12 mouse cellular contexts compared by ENCODE assay signal in genomic region chr12:3843918-3844317, GRCm38 (mm10). TPM values are rescaled to one million over a fixed set of nuclear protein-coding genes. Genes with fewer than 3 reads are reported as not detected.
A peak's percentile ranks its signal among the peaks of the same experiment; 100 is the strongest.
DNase-seq lines count a peak whose midpoint lies in the region; ATAC-seq lines count a peak whose summit lies in the region.
"Had no signal": no experiment of that assay in that cellular context is flagged by ENCODE, and none has a peak within 500 bp of the region (broad histone marks: within the 10 kb centered on the region; RNA-seq: fewer than 3 reads in every experiment).

No protein-coding gene starts in this region.

- no peak overlapping the region; the same call in 1 of the 2 replicates for H3K27ac ChIP-seq in kidney, embryonic 14.5 days (ENCODE audit: low read depth, low read length)
- peak overlapping the region; percentile 79 for H3K27ac ChIP-seq in embryonic facial prominence, embryonic 11.5 days (replicated peaks; ENCODE audit: low read depth, low read length)
- peak overlapping the region; percentile 70 for H3K27ac ChIP-seq in hindbrain, embryonic 13.5 days
- H3K27ac ChIP-seq in neural tube, embryonic 12.5 days: no peak overlapping the region

- no peaks in the 10 kb centered on the region for H3K9me3 ChIP-seq in kidney, embryonic 14.5 days (ENCODE audit: control insufficient read depth, low read length)
- H3K9me3 ChIP-seq in embryonic facial prominence, embryonic 11.5 days (replicated peaks; ENCODE audit: control insufficient read depth, low read length): no peaks in the 10 kb centered on the region
- H3K9me3 ChIP-seq in hindbrain, embryonic 13.5 days: no peaks in the 10 kb centered on the region
- H3K9me3 ChIP-seq in neural tube, embryonic 12.5 days: no peaks in the 10 kb centered on the region

- DNase-seq in kidney, adult 8-10 months: no peak
- DNase-seq in embryonic facial prominence, embryonic 11.5 days (ENCODE audit: low spot score): peak; percentile 75
- DNase-seq in ovary, adult 18-20 months (ENCODE audit: low spot score): no peak
- DNase-seq in retina, embryonic 14.5 days (ENCODE audit: low spot score): no peak
- DNase-seq in spleen, postnatal 14 days (ENCODE audit: low spot score in 2 of 2): no peak
- DNase-seq: cerebellum, adult 9-10 months; kidney, postnatal 14 days; right cerebral cortex, postnatal 25 days had no signal

- H3K4me3 ChIP-seq in kidney, embryonic 14.5 days (ENCODE audit: low read length): no peak overlapping the region
- H3K4me3 ChIP-seq in embryonic facial prominence, embryonic 11.5 days (ENCODE audit: low read depth, low read length): no peak overlapping the region
- H3K4me3 ChIP-seq in hindbrain, embryonic 13.5 days: no peak overlapping the region
- no peak overlapping the region for H3K4me3 ChIP-seq in neural tube, embryonic 12.5 days

- WGBS in kidney, embryonic 14.5 days: 20% methylated on average over 7 of the region's 7 CpGs
- 17% methylated on average over 7 of the region's 7 CpGs for WGBS in embryonic facial prominence, embryonic 11.5 days
- 30% methylated on average over 7 of the region's 7 CpGs for WGBS in hindbrain, embryonic 13.5 days
- WGBS in neural tube, embryonic 12.5 days: 51% methylated on average over 7 of the region's 7 CpGs

- H3K27me3 ChIP-seq in kidney, embryonic 14.5 days (ENCODE audit: control insufficient read depth, insufficient read depth, low read length): no peaks in the 10 kb centered on the region
- no peaks in the 10 kb centered on the region for H3K27me3 ChIP-seq in embryonic facial prominence, embryonic 11.5 days (ENCODE audit: control insufficient read depth, insufficient read depth, low read length)
- H3K27me3 ChIP-seq in hindbrain, embryonic 13.5 days: no peaks in the 10 kb centered on the region
- H3K27me3 ChIP-seq in neural tube, embryonic 12.5 days (replicated peaks): no peaks in the 10 kb centered on the region

- no peak overlapping the region for H3K9ac ChIP-seq in kidney, embryonic 14.5 days (ENCODE audit: low read depth, low read length)
- no peak overlapping the region for H3K9ac ChIP-seq in embryonic facial prominence, embryonic 11.5 days (replicated peaks; ENCODE audit: low read length)
- no peak overlapping the region for H3K9ac ChIP-seq in hindbrain, embryonic 13.5 days
- no peak overlapping the region for H3K9ac ChIP-seq in neural tube, embryonic 12.5 days

- peaks cover 17% of the 10 kb centered on the region for H3K4me1 ChIP-seq in kidney, embryonic 14.5 days (ENCODE audit: control insufficient read depth, insufficient read depth, low read length)
- H3K4me1 ChIP-seq in embryonic facial prominence, embryonic 11.5 days (ENCODE audit: control insufficient read depth, insufficient read depth, low read length): peaks cover 6% of the 10 kb centered on the region
- H3K4me1 ChIP-seq in hindbrain, embryonic 13.5 days (replicated peaks): peaks cover 24% of the 10 kb centered on the region
- peaks cover 14% of the 10 kb centered on the region for H3K4me1 ChIP-seq in neural tube, embryonic 12.5 days

- H3K4me2 ChIP-seq in kidney, embryonic 14.5 days (replicated peaks; ENCODE audit: low read depth, low read length): no peak overlapping the region
- H3K4me2 ChIP-seq in embryonic facial prominence, embryonic 11.5 days (ENCODE audit: low read depth, low read length): no peak overlapping the region
- no peak overlapping the region for H3K4me2 ChIP-seq in hindbrain, embryonic 13.5 days
- H3K4me2 ChIP-seq in neural tube, embryonic 12.5 days (replicated peaks): no peak overlapping the region; the same call in 1 of the 2 replicates
- H3K4me2 ChIP-seq: liver, embryonic 11.5 days had no signal

- peaks cover 55% of the 10 kb centered on the region for H3K36me3 ChIP-seq in kidney, embryonic 14.5 days (ENCODE audit: control insufficient read depth, insufficient read depth, low read length)
- no peaks in the 10 kb centered on the region; the same call in 1 of the 2 replicates for H3K36me3 ChIP-seq in embryonic facial prominence, embryonic 11.5 days (replicated peaks; ENCODE audit: control insufficient read depth, insufficient read depth, low read depth, low read length)
- H3K36me3 ChIP-seq in hindbrain, embryonic 13.5 days: peaks cover 35% of the 10 kb centered on the region
- peaks cover 27% of the 10 kb centered on the region for H3K36me3 ChIP-seq in neural tube, embryonic 12.5 days

- peak; percentile 41; the same call in 1 of the 2 replicates for ATAC-seq in kidney, embryonic 14.5 days (ENCODE audit: low FRiP score, low TSS enrichment)
- ATAC-seq in embryonic facial prominence, embryonic 11.5 days (replicated peaks; ENCODE audit: insufficient number of reproducible peaks, low FRiP score, low TSS enrichment, low read depth): peak; percentile 64
- ATAC-seq in hindbrain, embryonic 13.5 days (ENCODE audit: low FRiP score): peak; percentile 11; the same call in 1 of the 2 replicates
- ATAC-seq in neural tube, embryonic 12.5 days (ENCODE audit: low FRiP score, low read depth): peak; percentile 30; the same call in 1 of the 2 replicates

RNA-seq across cellular contexts. Expression of gene Dnmt3a, which starts 38.1 kb away (rescaled TPM):
- polyA plus RNA-seq in kidney, embryonic 14.5 days (2014; fragmentation: Nextera tagmentation; extraction: Ambion mirVana): 59.9 and 87.9 TPM in 2 replicates
- 69.5 and 80.9 TPM in 2 replicates for polyA plus RNA-seq in embryonic facial prominence, embryonic 11.5 days (2014; fragmentation: Nextera tagmentation; extraction: Ambion mirVana)
- 126 and 132 TPM in 2 replicates for polyA plus RNA-seq in hindbrain, embryonic 13.5 days (2015; fragmentation: Nextera tagmentation; extraction: Ambion mirVana)
- 146 and 175 TPM in 2 replicates for polyA plus RNA-seq in neural tube, embryonic 12.5 days (2016; fragmentation: Nextera tagmentation; extraction: Ambion mirVana)

Comparison
In these comparisons a context has a peak if more than half of its experiments do, and no peak if none do; other contexts are left out.
1. ATAC-seq: peak in every context shown above with its lines; median percentile 64 in embryonic facial prominence, embryonic 11.5 days; 41 in kidney, embryonic 14.5 days; 30 in neural tube, embryonic 12.5 days; 11 in hindbrain, embryonic 13.5 days.
2. H3K27ac ChIP-seq: peak in embryonic facial prominence, embryonic 11.5 days (single experiment) and hindbrain, embryonic 13.5 days (single experiment); none in kidney, embryonic 14.5 days (single experiment) and neural tube, embryonic 12.5 days (single experiment).